Mouse (Mus musculus): ENCODE results near the gene Gabpb2.

DNA sequence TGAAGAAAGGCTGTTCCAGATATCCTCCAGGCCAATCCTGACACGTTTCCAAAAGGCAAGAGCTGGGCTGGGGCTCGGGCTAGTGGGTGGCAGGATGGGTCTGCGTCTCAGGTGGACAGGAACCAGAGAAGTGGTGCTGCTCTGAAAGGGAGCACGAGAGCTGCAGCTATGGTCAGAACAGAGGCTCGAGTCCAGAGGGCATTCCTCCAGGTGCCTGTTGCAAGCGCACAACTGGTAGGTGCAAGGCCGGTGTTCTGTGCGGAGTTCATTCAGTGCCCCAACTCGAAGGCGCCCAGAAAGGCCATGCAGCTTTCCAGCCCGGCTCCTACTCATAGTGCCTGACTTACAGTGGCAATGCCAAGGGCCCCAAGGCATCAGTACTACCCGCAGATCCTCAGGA lies 22.3 kb upstream of the Gabpb2 start:
- TF ChIP-seq CTCF (IDR thresholded peaks at IDR 0.05; ENCODE audit: low read depth) (no peak), EP300 (IDR thresholded peaks at IDR 0.05; ENCODE audit: low read depth) (no peak)
